Mouse (Mus musculus) embryonic facial prominence, embryonic 11.5 days (tissue): ENCODE data around the gene Fgfrl1. TPM values are rescaled to one million over a fixed set of nuclear protein-coding genes. Genes with fewer than 3 reads are reported as not detected.

Experiments used
- ATAC-seq: fragments of 200-750 bp; cut with Nextera tagmentation; replicated peaks from 2 replicates; pipeline ENCODE4 v1.8.0; 2017; ENCODE audit warnings: low read depth; ENCODE audit not compliant: insufficient number of reproducible peaks, low FRiP score, low TSS enrichment
- DNase-seq: peaks from one replicate; pipeline ENCODE4 v3.0.0-alpha.2; 2015; ENCODE audit warnings: low spot score
- H3K27ac ChIP-seq: fragments of 300-500 bp; sonication (generic); replicated peaks from 2 replicates; pipeline ENCODE4 v1.5.1; 2014; ENCODE audit warnings: mild to moderate bottlenecking, low read depth, low read length, control low read depth
- H3K27me3 ChIP-seq: fragments of 300-500 bp; sonication (generic); 2 replicates; pipeline ENCODE4 v1.6.1; 2014; ENCODE audit warnings: mild to moderate bottlenecking, low read length, moderate library complexity, mixed read lengths; ENCODE audit not compliant: control insufficient read depth, insufficient read depth
- H3K36me3 ChIP-seq: fragments of 300-500 bp; sonication (generic); replicated peaks from 2 replicates; pipeline ENCODE4 v1.6.1; 2014; ENCODE audit warnings: low read depth, mild to moderate bottlenecking, low read length, moderate library complexity, mixed read lengths; ENCODE audit not compliant: control insufficient read depth, insufficient read depth
- H3K4me1 ChIP-seq: fragments of 300-500 bp; sonication (generic); 2 replicates; pipeline ENCODE4 v1.6.1; 2014; ENCODE audit warnings: low read length, mixed read lengths; ENCODE audit not compliant: control insufficient read depth, insufficient read depth
- H3K4me2 ChIP-seq: fragments of 300-500 bp; sonication (generic); 2 replicates; pipeline ENCODE4 v1.6.1; 2014; ENCODE audit warnings: low read depth, mild to moderate bottlenecking, control low read depth, low read length, moderate library complexity
- H3K4me3 ChIP-seq: fragments of 300-500 bp; sonication (generic); 2 replicates; pipeline ENCODE4 v1.5.1; 2014; ENCODE audit warnings: low read depth, low read length, control low read depth
- H3K9ac ChIP-seq: fragments of 300-500 bp; sonication (generic); replicated peaks from 2 replicates; pipeline ENCODE4 v1.6.1; 2014; ENCODE audit warnings: mild to moderate bottlenecking, control low read depth, low read length
- H3K9me3 ChIP-seq: fragments of 300-500 bp; sonication (generic); replicated peaks from 2 replicates; pipeline ENCODE4 v1.6.1; 2016; ENCODE audit warnings: mild to moderate bottlenecking, low read length, inconsistent platforms, mixed read lengths; ENCODE audit not compliant: control insufficient read depth
- WGBS: fragments of 180-500 bp; shearing (Covaris S2); extraction: QIAGEN DNeasy Blood & Tissue Kit; methylation state at CpG from one replicate; pipeline ENCODE4 v1.1.7; 2014; 5-methylcytosine and 5-hydroxymethylcytosine counted together
- polyA plus RNA-seq: library from polyadenylated mRNA; unstranded; fragments of >200 nt; fragmentation: Nextera tagmentation; extraction: Ambion mirVana; gene quantifications from 2 replicates; pipeline ENCODE4 v1.2.1, GENCODE M21; 2014

Fgfrl1 gene
- polyA plus RNA-seq, 1 experiment from 2014 or later = 21.4 TPM

DNA sequence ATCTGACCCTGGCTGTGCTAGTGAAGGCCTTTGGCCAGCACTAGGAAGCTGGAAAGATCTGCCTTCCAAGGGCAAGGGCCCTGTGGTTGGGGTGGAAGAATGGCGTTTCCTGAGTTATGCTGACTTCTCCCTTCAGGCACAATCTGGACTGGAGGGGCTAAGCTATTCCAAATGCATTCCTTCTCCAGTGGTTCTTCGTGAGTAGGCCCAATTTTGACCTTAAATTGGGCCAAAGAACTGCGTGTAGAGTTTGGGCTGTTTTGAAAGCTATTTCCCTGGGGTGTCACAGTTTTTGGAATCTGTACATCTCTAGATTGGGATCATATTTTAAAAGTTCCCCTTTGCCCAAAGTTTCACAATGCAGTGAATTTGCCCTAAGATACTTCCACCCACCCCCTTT is 4.4 kb downstream of the Fgfrl1 start:
- H3K4me2 ChIP-seq = no peak overlapping the region
- no peak overlapping the region for H3K9ac ChIP-seq
- ATAC-seq = no peak
- no peaks in the 10 kb centered on the region; the same call in none of the 2 replicates for H3K4me1 ChIP-seq
- H3K9me3 ChIP-seq = no peaks in the 10 kb centered on the region
- H3K4me3 ChIP-seq = no peak overlapping the region
- no peak for DNase-seq
- no peak overlapping the region for H3K27ac ChIP-seq
- 61% methylated on average over 3 of the region's 3 CpGs for WGBS
- H3K36me3 ChIP-seq = no peaks in the 10 kb centered on the region
- H3K27me3 ChIP-seq = no peaks in the 10 kb centered on the region; the same call in 1 of the 2 replicates

DNA sequence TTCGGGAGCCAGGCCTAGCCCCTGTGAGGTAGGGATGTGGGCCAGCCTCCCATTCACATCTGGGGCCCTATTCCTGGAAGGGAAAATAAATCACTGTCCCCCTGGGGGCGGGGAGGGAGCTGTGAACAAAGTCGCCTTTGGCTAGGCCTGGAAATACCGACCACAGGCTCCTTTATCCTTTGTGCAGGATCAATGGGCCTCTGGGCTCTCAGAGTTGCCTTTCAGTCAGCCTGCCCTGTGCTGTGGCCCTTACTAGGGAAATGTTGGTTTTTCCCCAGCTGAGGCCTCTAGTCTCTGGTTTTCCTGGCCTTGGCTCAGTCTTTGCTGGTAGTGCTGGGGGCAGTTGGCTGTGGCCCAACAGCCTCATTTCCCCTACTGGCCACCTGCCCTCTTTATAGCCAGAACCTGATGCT is 5.2 kb downstream of the Fgfrl1 start:
- Histone ChIP-seq H3K27ac (no peak overlapping the region), H3K4me2 (no peak overlapping the region; the same call in 1 of the 2 replicates), H3K36me3 (no peaks in the 10 kb centered on the region), H3K4me1 (no peaks in the 10 kb centered on the region; the same call in none of the 2 replicates), H3K4me3 (no peak overlapping the region), H3K9me3 (no peaks in the 10 kb centered on the region), H3K27me3 (no peaks in the 10 kb centered on the region; the same call in 1 of the 2 replicates), H3K9ac (peak overlapping the region; percentile 18; the same call in 1 of the 2 replicates)
- DNase-seq (no peak), ATAC-seq (no peak)
- whole genome bisulfite sequencing = 23% methylated on average over 4 of the region's 4 CpGs

DNA sequence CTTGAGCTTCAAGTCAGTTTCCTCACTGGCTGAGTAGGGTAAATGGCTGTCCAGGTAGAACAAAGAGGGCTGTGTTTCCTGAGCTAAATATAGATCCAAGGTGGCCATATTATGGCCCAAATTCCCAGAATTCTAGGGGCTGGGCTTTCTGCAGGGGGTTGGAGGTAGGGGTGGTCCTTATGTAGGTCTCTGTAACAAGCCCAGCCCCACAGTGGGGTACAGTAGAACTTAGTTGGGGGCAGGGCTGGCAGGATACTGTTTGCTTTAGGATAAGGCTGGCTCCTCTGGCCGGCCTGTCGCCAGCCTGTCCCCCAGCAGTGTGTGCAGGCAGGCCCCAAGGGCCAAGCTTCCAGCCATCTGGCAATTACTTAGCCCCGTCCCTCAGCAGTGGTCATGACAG is 8.2 kb downstream of the Fgfrl1 start:
- Histone ChIP-seq H3K27me3 (no peaks in the 10 kb centered on the region; the same call in 1 of the 2 replicates), H3K4me1 (no peaks in the 10 kb centered on the region; the same call in none of the 2 replicates), H3K36me3 (no peaks in the 10 kb centered on the region; the same call in 1 of the 2 replicates), H3K9ac (no peak overlapping the region), H3K4me2 (no peak overlapping the region), H3K9me3 (no peaks in the 10 kb centered on the region), H3K4me3 (no peak overlapping the region), H3K27ac (no peak overlapping the region)
- DNase-seq (no peak), ATAC-seq (no peak)
- WGBS = 25% methylated on average over 3 of the region's 3 CpGs

DNA sequence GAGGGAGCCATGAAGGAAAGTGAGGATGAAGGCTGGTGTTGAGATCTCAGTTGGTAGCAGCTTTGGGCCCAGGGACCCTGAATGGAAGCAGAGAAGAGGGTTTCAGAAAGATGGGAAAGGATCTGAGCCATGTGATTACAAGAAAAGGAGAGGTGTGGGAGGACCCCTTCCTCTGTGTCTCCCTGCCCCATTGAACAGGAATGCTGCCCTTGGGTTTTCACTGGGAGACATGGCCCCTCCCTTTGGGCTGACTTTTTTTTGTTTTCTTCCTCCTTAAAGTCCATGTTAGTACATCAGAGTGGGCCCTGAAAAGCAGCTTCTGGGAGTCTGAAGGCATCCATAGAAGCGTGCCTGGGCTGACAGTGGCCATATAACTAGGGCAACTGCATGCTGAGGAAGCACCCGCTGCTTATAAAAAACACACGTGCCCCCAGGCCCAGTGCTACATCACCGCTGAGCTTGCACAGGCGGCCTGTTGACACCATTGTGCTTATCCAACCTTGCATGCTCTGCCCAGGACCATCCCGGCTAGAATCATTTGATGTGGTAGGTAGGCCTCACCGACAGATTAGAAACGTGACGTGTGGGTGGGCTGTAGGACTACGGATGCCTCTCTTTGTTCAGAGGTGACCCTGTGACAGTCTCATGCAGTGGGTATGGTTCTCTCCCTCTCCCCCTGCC is 9.3 kb downstream of the Fgfrl1 start:
- no peaks in the 10 kb centered on the region for H3K9me3 ChIP-seq
- ATAC-seq (no peak), DNase-seq (no peak)
- peaks cover 7% of the 10 kb centered on the region; the same call in 1 of the 2 replicates for H3K36me3 ChIP-seq
- no peak overlapping the region for H3K9ac ChIP-seq
- WGBS = 68% methylated on average over 10 of the region's 10 CpGs
- no peaks in the 10 kb centered on the region; the same call in none of the 2 replicates for H3K4me1 ChIP-seq
- no peak overlapping the region for H3K4me2 ChIP-seq
- H3K27me3 ChIP-seq = no peaks in the 10 kb centered on the region
- no peak overlapping the region for H3K4me3 ChIP-seq
- no peak overlapping the region for H3K27ac ChIP-seq

DNA sequence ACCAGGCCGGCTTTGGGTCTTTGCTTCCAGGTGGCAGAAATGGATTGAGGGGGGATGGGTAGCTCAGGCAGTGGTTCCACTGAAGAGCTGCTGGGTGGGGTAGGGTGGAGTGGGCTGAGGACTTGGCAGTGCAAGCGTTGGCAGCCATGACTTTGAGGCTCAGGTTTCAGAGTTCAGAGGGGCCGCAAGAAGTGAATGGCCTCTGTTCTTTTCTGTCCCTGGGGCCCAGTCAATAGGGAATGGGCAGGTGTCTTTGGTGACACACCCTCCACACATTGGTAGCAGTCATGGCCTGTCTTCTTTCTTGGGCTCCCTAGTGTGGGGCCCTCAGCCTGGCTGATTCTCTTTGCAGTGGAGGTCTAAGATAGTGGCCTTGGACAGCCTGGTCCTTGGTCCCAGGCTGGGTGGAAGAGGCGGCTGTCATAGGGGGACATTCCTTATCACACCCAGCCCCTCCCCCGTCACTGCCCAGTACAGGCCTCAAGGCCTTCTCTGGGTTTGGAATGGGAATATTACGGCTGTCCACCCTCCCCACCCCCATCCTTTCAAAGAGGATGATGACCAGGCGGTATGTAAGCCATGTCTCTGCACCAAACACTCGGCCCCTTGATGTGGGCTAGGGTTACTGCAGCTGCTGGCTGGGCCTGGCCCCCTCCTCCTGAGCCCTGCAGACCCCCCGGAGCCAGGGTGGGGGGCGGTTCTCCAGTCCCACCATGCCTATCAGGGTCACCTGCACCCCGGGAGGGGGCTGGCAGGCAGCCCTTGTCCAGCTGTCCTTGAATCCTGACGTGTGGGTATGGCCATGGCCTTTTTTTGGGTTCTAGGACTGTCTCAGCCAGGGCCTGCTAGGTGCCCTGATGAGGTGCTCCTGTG is 11.8 kb downstream of the Fgfrl1 start:
- no peak overlapping the region for H3K4me3 ChIP-seq
- H3K4me1 ChIP-seq = no peaks in the 10 kb centered on the region
- H3K9me3 ChIP-seq = no peaks in the 10 kb centered on the region
- no peak for ATAC-seq
- no peak overlapping the region for H3K4me2 ChIP-seq
- no peak overlapping the region for H3K27ac ChIP-seq
- no peaks in the 10 kb centered on the region for H3K27me3 ChIP-seq
- H3K36me3 ChIP-seq = peaks cover 7% of the 10 kb centered on the region; the same call in 1 of the 2 replicates
- no peak overlapping the region for H3K9ac ChIP-seq
- DNase-seq = no peak
- 74% methylated on average over 12 of the region's 12 CpGs for WGBS

DNA sequence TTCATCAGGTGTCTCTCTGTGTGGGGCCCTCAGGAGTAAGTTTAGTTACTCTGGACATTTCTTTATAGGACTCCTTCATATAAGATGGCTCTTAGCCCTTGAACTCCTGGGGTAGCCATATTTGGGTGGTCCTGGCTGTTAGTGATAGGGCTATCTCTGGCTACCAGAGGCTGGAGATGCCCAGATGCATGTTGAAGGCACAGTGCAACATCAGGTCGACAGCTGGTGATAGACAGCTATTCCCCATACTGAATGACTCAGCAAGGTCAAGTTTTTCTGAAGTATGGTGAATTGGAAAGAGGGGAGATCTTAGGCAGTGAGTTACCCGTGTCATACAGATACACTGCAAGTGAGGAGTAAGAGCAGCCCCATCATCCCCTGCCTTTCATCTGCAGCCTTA is 15.6 kb downstream of the Fgfrl1 start:
- no peak overlapping the region for H3K9ac ChIP-seq
- peaks cover 7% of the 10 kb centered on the region; the same call in 1 of the 2 replicates for H3K36me3 ChIP-seq
- no peaks in the 10 kb centered on the region for H3K4me1 ChIP-seq
- no peaks in the 10 kb centered on the region for H3K27me3 ChIP-seq
- DNase-seq (no peak), ATAC-seq (no peak)
- H3K9me3 ChIP-seq = no peaks in the 10 kb centered on the region
- 81% methylated on average over 2 of the region's 2 CpGs for WGBS
- no peak overlapping the region for H3K4me3 ChIP-seq
- no peak overlapping the region for H3K4me2 ChIP-seq
- H3K27ac ChIP-seq = no peak overlapping the region

DNA sequence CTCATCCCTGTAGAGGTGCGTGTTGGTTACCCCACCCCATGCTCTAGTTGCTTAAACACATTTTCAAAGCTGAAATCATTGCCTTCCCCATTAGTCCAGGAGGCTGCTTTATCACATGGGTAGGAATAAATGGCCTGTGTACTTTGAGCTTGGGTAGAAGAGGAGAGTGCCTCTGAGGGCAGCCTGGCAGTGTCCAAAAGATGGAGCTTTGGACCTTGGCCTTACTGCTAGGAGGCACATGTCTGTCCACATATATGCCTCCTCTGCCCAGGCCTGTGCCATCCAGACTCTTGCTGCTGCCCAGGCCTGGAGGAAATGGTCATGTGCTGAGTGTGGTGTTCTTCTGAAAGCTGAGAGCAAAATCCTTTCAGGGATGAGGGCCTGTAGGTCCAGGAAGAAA is 16.2 kb downstream of the Fgfrl1 start:
- 96% methylated on average over 1 of the region's 1 CpGs for WGBS
- no peak overlapping the region for H3K27ac ChIP-seq
- no peaks in the 10 kb centered on the region for H3K4me1 ChIP-seq
- no peaks in the 10 kb centered on the region for H3K9me3 ChIP-seq
- no peaks in the 10 kb centered on the region for H3K27me3 ChIP-seq
- peaks cover 7% of the 10 kb centered on the region; the same call in 1 of the 2 replicates for H3K36me3 ChIP-seq
- H3K9ac ChIP-seq = no peak overlapping the region
- no peak overlapping the region for H3K4me3 ChIP-seq
- DNase-seq (no peak), ATAC-seq (no peak)
- H3K4me2 ChIP-seq = no peak overlapping the region
